Mouse (Mus musculus): ENCODE measurements around the gene Raet1e. TPM values are rescaled to one million over a fixed set of nuclear protein-coding genes. Genes with fewer than 3 reads are reported as not detected.
"Not testable (repeated sequence)": the region's sequence is repeated elsewhere in the genome, so short reads cannot be mapped to it uniquely, and the experiment has no call there.

The Raet1e gene
- polyA plus RNA-seq, 1 experiment from 2014 or later: 2.7 TPM

DNA sequence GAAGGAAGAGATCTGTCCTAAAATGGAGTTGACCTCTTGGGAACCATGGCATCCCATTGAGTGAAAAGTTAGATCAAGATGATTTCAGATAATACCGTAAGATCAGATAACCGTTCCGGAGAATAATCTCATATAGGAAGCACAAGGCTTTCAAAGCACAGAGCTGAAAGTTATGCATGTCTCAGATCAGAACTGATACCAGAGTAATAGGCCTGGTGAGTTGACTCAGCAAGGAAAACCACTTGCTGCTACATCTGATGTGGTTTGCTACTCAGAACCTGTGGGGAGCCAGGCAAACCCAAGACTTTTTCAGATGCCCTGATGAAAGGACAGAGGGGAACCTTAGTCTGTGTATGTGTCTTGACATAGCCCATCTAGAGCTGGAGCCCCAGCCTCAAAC, 43.0 kb downstream of the Raet1e start:
- not testable (repeated sequence) for H3K27ac ChIP-seq (replicated peaks in 1 of 2; ENCODE audit: control insufficient read depth in 1 of 2, insufficient read depth in 1 of 2, low read depth in 2 of 2, low read length in 2 of 2); ATAC-seq (ENCODE audit: insufficient number of reproducible peaks, insufficient read depth, low FRiP score, low read depth); H3K4me1 ChIP-seq (ENCODE audit: control insufficient read depth in 2 of 2, insufficient read depth in 2 of 2, low read length in 2 of 2); H3K9ac ChIP-seq (ENCODE audit: low read length); H3K4me3 ChIP-seq (ENCODE audit: control insufficient read depth in 1 of 2, insufficient read depth in 1 of 2, low read depth in 1 of 2, low read length in 2 of 2); H3K36me3 ChIP-seq (ENCODE audit: control insufficient read depth, insufficient read depth, low read length); H3K27me3 ChIP-seq (ENCODE audit: control insufficient read depth, insufficient read depth, low read length); H3K4me2 ChIP-seq (ENCODE audit: low read length); H3K9me3 ChIP-seq (ENCODE audit: control insufficient read depth, low read length)
- WGBS: no CpG with 5 or more reads among the region's 3 CpGs

DNA sequence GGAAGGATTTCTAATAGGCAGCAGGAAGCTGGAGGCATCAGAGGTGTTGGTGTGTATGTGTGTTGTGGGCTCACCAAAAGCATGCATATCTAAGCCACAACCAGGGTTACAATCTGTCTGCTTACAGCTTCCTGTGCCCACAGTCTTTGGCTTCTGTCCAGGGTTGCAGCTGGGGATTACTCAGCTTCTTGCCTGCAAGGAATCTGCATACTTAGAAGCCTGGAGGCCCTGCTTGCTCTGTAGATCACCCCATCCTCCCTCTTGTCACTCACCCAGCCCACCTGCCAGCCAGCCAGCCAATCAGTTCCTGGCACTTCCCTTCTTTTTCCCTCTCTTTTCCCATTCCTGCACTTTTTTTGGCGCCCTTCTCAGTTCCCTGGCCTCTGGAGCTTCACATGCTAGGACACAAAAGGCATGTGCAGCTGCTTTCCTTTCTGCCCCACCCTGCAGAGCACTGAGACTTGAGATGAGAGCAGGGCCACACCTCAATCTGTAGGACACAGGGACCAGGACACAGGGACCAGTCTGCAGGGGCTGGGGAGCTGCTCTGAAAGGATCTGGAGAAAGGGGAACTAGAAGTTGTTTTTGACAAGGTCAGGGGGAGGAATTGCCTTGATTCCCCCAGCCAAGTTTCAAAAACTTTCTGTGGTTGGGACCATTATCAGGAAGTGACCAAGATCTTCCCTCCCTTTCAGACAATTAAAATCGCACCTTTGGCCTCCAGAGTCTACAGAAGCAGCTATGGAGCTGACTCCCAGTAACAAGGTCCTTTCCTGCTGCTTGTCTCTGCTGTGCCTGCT, 44.6 kb downstream of the Raet1e start:
- not testable (repeated sequence) for H3K27ac ChIP-seq (replicated peaks in 1 of 2; ENCODE audit: control insufficient read depth in 1 of 2, insufficient read depth in 1 of 2, low read depth in 2 of 2, low read length in 2 of 2); H3K4me1 ChIP-seq (ENCODE audit: control insufficient read depth in 2 of 2, insufficient read depth in 2 of 2, low read length in 2 of 2); ATAC-seq (ENCODE audit: insufficient number of reproducible peaks, insufficient read depth, low FRiP score, low read depth); H3K27me3 ChIP-seq (ENCODE audit: control insufficient read depth, insufficient read depth, low read length); H3K4me2 ChIP-seq (ENCODE audit: low read length); H3K9me3 ChIP-seq (ENCODE audit: control insufficient read depth, low read length); H3K36me3 ChIP-seq (ENCODE audit: control insufficient read depth, insufficient read depth, low read length); H3K4me3 ChIP-seq (ENCODE audit: control insufficient read depth in 1 of 2, insufficient read depth in 1 of 2, low read depth in 1 of 2, low read length in 2 of 2); H3K9ac ChIP-seq (ENCODE audit: low read length)
- no CpG with 5 or more reads among the region's 2 CpGs for WGBS

DNA sequence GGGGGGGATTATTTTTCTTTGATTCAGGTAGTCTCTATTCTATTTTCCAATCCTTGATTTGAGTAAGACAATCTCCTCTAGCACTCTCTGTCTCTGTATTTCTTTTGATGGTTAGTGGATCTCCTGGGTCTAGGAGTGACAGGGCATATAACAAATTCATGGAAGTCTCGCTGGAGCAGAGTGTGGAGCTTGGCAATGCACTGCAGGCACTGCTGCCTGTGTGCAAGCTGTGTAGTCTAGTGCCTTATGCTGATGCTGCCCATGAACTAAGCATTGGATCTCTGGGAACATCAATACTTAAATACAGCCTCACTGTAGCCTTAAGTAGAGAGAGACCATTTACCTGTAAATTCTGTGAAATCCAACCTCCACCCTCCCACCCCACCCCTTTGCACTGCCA, 48.1 kb downstream of the Raet1e start:
- WGBS: 75% methylated on average over 1 of the region's 1 CpGs
- not testable (repeated sequence) for H3K4me3 ChIP-seq (ENCODE audit: control insufficient read depth in 1 of 2, insufficient read depth in 1 of 2, low read depth in 1 of 2, low read length in 2 of 2); H3K4me1 ChIP-seq (ENCODE audit: control insufficient read depth in 2 of 2, insufficient read depth in 2 of 2, low read length in 2 of 2); H3K27me3 ChIP-seq (ENCODE audit: control insufficient read depth, insufficient read depth, low read length); H3K36me3 ChIP-seq (ENCODE audit: control insufficient read depth, insufficient read depth, low read length); H3K4me2 ChIP-seq (ENCODE audit: low read length); H3K27ac ChIP-seq (replicated peaks in 1 of 2; ENCODE audit: control insufficient read depth in 1 of 2, insufficient read depth in 1 of 2, low read depth in 2 of 2, low read length in 2 of 2); ATAC-seq (ENCODE audit: insufficient number of reproducible peaks, insufficient read depth, low FRiP score, low read depth); H3K9me3 ChIP-seq (ENCODE audit: control insufficient read depth, low read length); H3K9ac ChIP-seq (ENCODE audit: low read length)

DNA sequence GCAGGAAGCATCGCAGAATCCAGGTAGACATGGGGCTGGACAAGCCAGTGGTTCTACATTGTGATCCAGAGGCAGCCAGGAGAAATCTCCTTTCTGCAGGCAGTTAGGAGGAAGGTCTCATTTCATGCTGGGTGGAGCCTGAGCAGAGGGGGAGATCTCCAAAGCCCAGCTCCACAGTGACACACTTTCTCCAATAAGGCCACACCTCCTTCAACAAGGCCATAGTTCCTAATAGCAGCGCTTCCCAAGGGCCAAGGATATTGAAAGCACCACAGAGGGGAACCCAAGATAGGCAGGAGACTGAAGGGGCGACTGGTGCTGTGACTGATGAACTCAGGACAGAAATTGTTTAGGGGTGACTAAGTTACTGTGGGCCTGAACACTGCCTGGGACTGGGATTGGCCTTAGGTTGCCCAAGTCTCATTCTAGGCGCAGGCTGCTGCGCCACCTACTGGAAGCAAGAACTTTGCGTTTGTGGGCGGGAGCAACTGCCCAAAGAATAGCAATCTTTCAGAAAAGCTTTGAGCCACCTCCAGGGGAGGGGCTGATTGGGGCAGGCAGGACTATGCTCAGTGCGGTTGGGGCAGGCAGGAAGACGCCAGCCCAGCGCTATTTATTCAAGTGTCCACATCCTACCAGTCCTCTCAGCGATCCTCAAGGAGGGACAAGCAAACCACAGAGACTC, 53.8 kb downstream of the Raet1e start:
- not testable (repeated sequence) for H3K27me3 ChIP-seq (ENCODE audit: control insufficient read depth, insufficient read depth, low read length); H3K9me3 ChIP-seq (ENCODE audit: control insufficient read depth, low read length); H3K27ac ChIP-seq (replicated peaks in 1 of 2; ENCODE audit: control insufficient read depth in 1 of 2, insufficient read depth in 1 of 2, low read depth in 2 of 2, low read length in 2 of 2); H3K4me2 ChIP-seq (ENCODE audit: low read length); H3K36me3 ChIP-seq (ENCODE audit: control insufficient read depth, insufficient read depth, low read length); H3K4me3 ChIP-seq (ENCODE audit: control insufficient read depth in 1 of 2, insufficient read depth in 1 of 2, low read depth in 1 of 2, low read length in 2 of 2); H3K4me1 ChIP-seq (ENCODE audit: control insufficient read depth in 2 of 2, insufficient read depth in 2 of 2, low read length in 2 of 2); H3K9ac ChIP-seq (ENCODE audit: low read length)
- WGBS: 1% methylated on average over 7 of the region's 11 CpGs
- peak; percentile 53; the same call in 1 of the 2 replicates for ATAC-seq (ENCODE audit: insufficient number of reproducible peaks, insufficient read depth, low FRiP score, low read depth)

DNA sequence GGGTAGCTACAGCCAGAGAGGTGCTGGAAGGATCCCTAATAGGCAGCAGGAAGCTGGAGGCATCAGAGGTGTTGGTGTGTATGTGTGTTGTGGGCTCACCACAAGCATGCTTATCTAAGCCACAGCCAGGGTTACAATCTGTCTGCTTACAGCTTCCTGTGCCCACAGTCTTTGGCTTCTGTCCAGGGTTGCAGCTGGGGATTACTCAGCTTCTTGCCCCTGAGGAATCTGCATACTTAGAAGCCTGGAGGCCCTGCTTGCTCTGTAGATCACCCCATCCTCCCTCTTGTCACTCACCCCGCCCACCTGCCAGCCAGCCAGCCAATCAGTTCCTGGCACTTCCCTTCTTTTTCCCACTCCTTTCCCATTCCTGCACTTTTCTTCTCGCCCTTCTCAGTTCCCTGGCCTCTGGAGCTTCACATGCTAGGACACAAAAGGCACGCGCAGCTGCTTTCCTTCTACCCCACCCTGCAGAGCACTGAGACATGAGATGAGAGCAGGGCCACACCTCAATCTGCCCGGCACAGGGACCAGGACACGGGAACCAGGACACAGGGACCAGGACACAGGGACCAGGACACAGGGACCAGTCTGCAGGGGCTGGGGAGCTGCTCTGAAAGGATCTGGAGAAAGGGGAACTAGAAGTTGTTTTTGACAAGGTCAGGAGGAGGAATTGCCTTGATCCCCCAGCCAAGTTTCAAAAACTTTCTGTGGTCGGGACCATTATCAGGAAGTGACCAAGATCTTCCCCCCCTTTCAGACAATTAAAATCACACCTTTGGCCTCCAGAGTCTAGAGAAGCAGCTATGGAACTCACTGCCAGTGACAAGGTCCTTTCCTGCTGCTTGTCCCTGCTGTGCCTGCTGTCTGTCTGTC, 65.3 kb downstream of the Raet1e start:
- not testable (repeated sequence) for H3K9ac ChIP-seq (ENCODE audit: low read length); H3K4me3 ChIP-seq (ENCODE audit: control insufficient read depth in 1 of 2, insufficient read depth in 1 of 2, low read depth in 1 of 2, low read length in 2 of 2); H3K27ac ChIP-seq (replicated peaks in 1 of 2; ENCODE audit: control insufficient read depth in 1 of 2, insufficient read depth in 1 of 2, low read depth in 2 of 2, low read length in 2 of 2); H3K4me2 ChIP-seq (ENCODE audit: low read length); H3K4me1 ChIP-seq (ENCODE audit: control insufficient read depth in 2 of 2, insufficient read depth in 2 of 2, low read length in 2 of 2); H3K9me3 ChIP-seq (ENCODE audit: control insufficient read depth, low read length); H3K27me3 ChIP-seq (ENCODE audit: control insufficient read depth, insufficient read depth, low read length); H3K36me3 ChIP-seq (ENCODE audit: control insufficient read depth, insufficient read depth, low read length)
- WGBS: no CpG with 5 or more reads among the region's 7 CpGs
- 0 out of 2 replicates have a peak, but pooled peaks have one; percentile 59 for ATAC-seq (ENCODE audit: insufficient number of reproducible peaks, insufficient read depth, low FRiP score, low read depth)

DNA sequence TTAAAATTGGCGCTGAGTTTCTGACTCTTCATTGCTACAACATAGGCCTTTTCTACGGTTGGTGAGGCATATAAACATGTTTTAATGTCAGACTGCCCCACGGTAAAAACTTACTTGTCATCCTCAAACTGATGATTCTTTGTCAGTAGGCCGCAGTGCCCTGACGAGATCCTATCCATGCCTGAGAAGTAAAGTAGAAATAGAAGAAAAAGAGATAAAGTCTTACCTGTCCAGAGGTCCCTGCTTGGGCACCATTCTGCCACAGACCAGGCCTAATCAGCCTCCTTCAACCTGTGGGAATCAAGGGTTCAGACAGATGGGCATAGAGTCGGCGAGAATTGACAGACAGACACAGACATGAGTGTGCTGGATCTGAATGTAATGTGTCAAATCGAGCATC, 106.7 kb downstream of the Raet1e start:
- H3K9ac ChIP-seq (ENCODE audit: low read length): no peak overlapping the region
- no peak for ATAC-seq (ENCODE audit: insufficient number of reproducible peaks, insufficient read depth, low FRiP score, low read depth)
- WGBS: 86% methylated on average over 8 of the region's 8 CpGs

DNA sequence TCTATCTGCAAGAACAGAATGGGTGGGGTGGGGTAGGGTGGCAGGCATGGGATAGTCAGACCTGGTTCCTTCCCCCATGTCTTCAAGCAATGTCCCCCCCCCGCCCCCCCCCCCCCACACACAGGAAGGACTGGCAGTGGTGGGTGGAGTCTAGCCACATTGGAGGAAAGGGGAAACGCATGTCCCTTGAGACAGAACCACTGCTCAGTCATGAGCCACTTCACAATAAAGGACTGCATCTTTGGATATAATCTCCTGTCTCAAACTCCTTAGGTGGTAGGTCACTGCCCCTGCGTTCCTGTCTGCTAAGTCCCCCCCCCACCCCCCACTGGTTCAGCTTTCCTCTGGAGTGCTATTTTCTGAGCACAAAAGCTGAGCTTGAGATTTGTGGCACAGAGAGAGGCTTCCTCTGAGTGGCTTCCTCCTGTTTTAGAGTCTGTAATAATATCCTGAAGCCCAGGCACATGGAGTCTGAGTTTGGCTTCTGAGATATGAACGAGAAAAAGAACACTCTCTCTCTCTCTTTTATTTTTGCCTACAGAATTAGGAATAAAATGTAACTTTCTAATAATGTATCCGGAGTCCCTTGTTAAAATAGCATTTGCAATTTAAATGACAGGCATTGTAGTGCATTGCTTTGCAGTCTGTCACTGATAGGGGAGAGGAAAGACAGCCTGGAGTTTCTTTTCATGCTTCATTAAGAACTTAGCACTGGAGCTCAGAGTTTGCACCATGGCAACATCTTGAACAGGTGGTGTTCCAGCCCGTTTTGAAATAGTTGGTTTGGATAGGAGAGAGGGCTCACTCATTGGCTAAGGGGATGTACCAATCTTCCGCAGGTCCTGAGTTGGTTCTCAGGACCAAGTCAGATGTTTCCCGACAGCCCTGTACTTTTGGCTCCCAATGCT, 112.8 kb downstream of the Raet1e start:
- WGBS: 41% methylated on average over 7 of the region's 8 CpGs
- not testable (repeated sequence) for H3K9me3 ChIP-seq (ENCODE audit: control insufficient read depth, low read length); H3K4me2 ChIP-seq (ENCODE audit: low read length); H3K9ac ChIP-seq (ENCODE audit: low read length); H3K27me3 ChIP-seq (ENCODE audit: control insufficient read depth, insufficient read depth, low read length); H3K4me3 ChIP-seq (ENCODE audit: control insufficient read depth in 1 of 2, insufficient read depth in 1 of 2, low read depth in 1 of 2, low read length in 2 of 2); ATAC-seq (ENCODE audit: insufficient number of reproducible peaks, insufficient read depth, low FRiP score, low read depth); H3K27ac ChIP-seq (replicated peaks in 1 of 2; ENCODE audit: control insufficient read depth in 1 of 2, insufficient read depth in 1 of 2, low read depth in 2 of 2, low read length in 2 of 2); H3K4me1 ChIP-seq (ENCODE audit: control insufficient read depth in 2 of 2, insufficient read depth in 2 of 2, low read length in 2 of 2); H3K36me3 ChIP-seq (ENCODE audit: control insufficient read depth, insufficient read depth, low read length)

More for the DNA sequence above, 106.7 kb downstream of the Raet1e start:
- Histone ChIP-seq H3K4me1 (ENCODE audit: control insufficient read depth in 2 of 2, insufficient read depth in 2 of 2, low read length in 2 of 2) (no peaks in the 10 kb centered on the region), H3K36me3 (ENCODE audit: control insufficient read depth, insufficient read depth, low read length) (no peaks in the 10 kb centered on the region), H3K4me3 (ENCODE audit: control insufficient read depth in 1 of 2, insufficient read depth in 1 of 2, low read depth in 1 of 2, low read length in 2 of 2) (no peak overlapping the region), H3K27me3 (ENCODE audit: control insufficient read depth, insufficient read depth, low read length) (no peaks in the 10 kb centered on the region), H3K27ac (replicated peaks in 1 of 2; ENCODE audit: control insufficient read depth in 1 of 2, insufficient read depth in 1 of 2, low read depth in 2 of 2, low read length in 2 of 2) (no peak overlapping the region), H3K9me3 (ENCODE audit: control insufficient read depth, low read length) (peaks cover 5% of the 10 kb centered on the region), H3K4me2 (ENCODE audit: low read length) (no peak overlapping the region)

All from heart, embryonic 14.5 days (tissue).